Mouse (Mus musculus) bone marrow, adult 2 months (tissue): ENCODE results near the gene Chn2. TPM values are rescaled to one million over a fixed set of nuclear protein-coding genes. Genes with fewer than 3 reads are reported as not detected.

ENCODE experiments used
- H3K27ac ChIP-seq: fragments of 200-500 bp; 2 replicates; pipeline ENCODE4 v1.5.1; 2012; ENCODE audit warnings: low read depth, mild to moderate bottlenecking, control low read depth, inconsistent platforms, low read length; ENCODE audit not compliant: control insufficient read depth, poor library complexity, insufficient read depth
- H3K4me1 ChIP-seq: fragments of 200-500 bp; 2 replicates; pipeline ENCODE4 v1.6.1; 2011; ENCODE audit warnings: low read length; ENCODE audit not compliant: control insufficient read depth, insufficient read depth
- H3K4me3 ChIP-seq: fragments of 200-500 bp; replicated peaks from 2 replicates; pipeline ENCODE3; 2011; ENCODE audit warnings: mild to moderate bottlenecking, low read depth, low read length, control low read depth; ENCODE audit not compliant: control insufficient read depth
- CTCF ChIP-seq: fragments of 200-500 bp; IDR thresholded peaks from 2 replicates; pipeline ENCODE4 v1.5.1; 2011; ENCODE audit warnings: low read length, control low read depth; ENCODE audit not compliant: control insufficient read depth, insufficient read depth
- POLR2A ChIP-seq: fragments of 200-500 bp; IDR thresholded peaks from 2 replicates; pipeline ENCODE4 v1.6.1; 2011; ENCODE audit warnings: low read depth, mild to moderate bottlenecking, control low read depth, low read length, borderline replicate concordance; ENCODE audit not compliant: control insufficient read depth
- WGBS: fragments of 180-500 bp; shearing (Covaris S2); methylation state at CpG from one replicate; pipeline ENCODE4 v1.1.7; 2018; 5-methylcytosine and 5-hydroxymethylcytosine counted together
- polyA plus RNA-seq: library from polyadenylated mRNA; stranded (reverse); fragments of >200 nt; gene quantifications from 2 replicates; pipeline ENCODE4 v1.2.4, GENCODE M21; 2011; ENCODE audit warnings: low replicate concordance; ENCODE audit not compliant: missing spikeins, insufficient read depth, insufficient read length

Chn2 gene
- polyA plus RNA-seq, 1 experiment = 7.3 TPM

DNA sequence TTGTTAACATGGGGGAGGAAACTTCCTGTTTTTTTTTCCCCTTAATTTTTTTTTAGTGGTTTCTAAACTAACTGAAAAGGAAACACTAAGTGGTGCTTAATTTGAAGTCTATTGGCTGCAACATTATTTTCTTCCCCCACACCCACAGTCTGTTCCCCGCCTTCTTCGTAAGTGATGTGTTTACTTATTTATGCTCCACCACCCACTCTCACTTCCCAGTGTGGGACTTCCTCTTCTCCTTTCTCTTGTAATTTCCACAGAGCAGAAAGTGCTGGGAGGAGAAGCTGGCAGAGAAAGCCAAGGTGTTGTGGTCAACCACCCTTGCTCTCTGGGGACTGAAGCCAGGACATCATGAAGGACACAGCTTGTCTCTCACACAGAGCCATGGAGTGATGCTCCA lies 43.2 kb downstream of the Chn2 start:
- Histone ChIP-seq H3K4me3 (no peak overlapping the region), H3K4me1 (peaks cover 4% of the 10 kb centered on the region), H3K27ac (peak overlapping the region; percentile 45; the same call in 1 of the 2 replicates)
- no peak for TF ChIP-seq CTCF
- no peak for TF ChIP-seq POLR2A
- 6% methylated on average over 2 of the region's 2 CpGs for WGBS

DNA sequence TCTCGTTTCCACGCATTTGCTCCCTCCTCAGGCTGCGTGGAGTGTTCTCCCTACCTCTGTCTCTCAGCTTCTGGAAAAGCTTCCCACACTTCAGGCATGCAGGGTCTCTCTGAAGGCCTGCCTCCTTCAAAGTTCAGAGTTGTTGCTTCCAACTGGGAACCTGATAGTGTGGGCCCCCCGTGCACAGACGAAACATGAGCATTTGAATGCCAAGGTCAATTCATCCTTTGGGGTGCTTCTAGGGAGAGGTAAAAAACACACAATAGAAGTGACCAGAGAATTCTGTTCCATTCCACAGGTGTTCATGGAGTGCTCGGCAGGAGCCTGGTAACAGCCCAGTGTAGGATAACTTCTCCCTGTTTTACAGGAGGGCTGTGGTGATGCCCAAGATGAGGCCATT lies 44.7 kb downstream of the Chn2 start:
- Histone ChIP-seq H3K4me1 (peaks cover 4% of the 10 kb centered on the region), H3K27ac (no peak overlapping the region), H3K4me3 (no peak overlapping the region)
- no peak for TF ChIP-seq CTCF
- TF ChIP-seq POLR2A = no peak
- 85% methylated on average over 6 of the region's 6 CpGs for WGBS

DNA sequence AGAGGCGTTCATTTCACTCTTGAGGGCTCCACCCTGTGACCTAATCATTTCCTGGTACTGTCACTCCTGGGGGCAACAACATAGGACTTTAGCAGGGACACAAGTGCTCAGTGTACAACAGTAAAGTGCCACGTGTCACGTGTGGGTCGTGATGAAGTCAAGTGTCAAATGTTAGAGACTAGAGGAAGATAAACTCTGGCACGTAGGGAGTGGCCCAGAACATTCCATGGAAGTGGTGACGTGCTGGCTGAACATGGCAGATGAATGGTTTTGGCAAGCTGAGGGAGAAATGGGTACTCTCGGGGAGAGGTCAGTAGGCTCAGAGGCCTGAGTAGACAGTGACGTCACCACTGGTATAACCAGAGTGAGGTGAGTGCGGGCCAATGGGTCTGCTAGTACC lies 45.7 kb downstream of the Chn2 start:
- Histone ChIP-seq H3K4me3 (no peak overlapping the region), H3K4me1 (peaks cover 4% of the 10 kb centered on the region), H3K27ac (no peak overlapping the region)
- 79% methylated on average over 9 of the region's 9 CpGs for WGBS
- TF ChIP-seq CTCF (no peak), POLR2A (no peak)

GRCm38 (mm10) chr6:54088168-54088567 lies 48.8 kb downstream of the Chn2 start:
- H3K4me1 ChIP-seq = no peaks in the 10 kb centered on the region; the same call in 1 of the 2 replicates
- 40% methylated on average over 4 of the region's 4 CpGs for WGBS

DNA sequence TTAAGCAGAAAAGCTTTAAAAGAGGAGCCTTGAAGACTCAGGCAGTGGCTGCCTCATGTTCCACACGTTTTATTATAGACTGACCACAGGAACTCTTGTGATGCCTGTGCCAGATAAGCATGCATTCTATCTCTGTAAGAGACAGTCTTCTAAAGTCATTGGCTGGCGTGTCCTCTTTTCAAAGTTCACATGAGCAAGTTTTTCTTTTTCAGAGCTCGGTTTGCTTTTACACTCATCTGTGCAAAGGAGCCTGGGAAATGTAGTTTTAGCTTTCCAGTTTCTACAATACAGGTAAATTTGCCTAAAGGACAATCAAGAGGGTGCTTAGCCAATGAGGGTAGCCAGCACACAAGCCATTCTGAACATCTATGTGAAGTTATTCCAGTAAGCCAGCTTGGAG lies 51.5 kb downstream of the Chn2 start:
- TF ChIP-seq CTCF (no peak), POLR2A (no peak)
- no peak overlapping the region for H3K4me3 ChIP-seq
- no peak overlapping the region for H3K27ac ChIP-seq
- no peaks in the 10 kb centered on the region; the same call in 1 of the 2 replicates for H3K4me1 ChIP-seq
- WGBS = 41% methylated on average over 3 of the region's 3 CpGs

More at GRCm38 (mm10) chr6:54088168-54088567, 48.8 kb downstream of the Chn2 start:
- TF ChIP-seq CTCF = no peak
- TF ChIP-seq POLR2A = no peak
- no peak overlapping the region for H3K4me3 ChIP-seq
- no peak overlapping the region for H3K27ac ChIP-seq

- H3K4me3 ChIP-seq = no peak overlapping the region
- WGBS = 58% methylated on average over 3 of the region's 3 CpGs
- no peak for TF ChIP-seq CTCF
- TF ChIP-seq POLR2A = no peak
- H3K4me1 ChIP-seq = no peaks in the 10 kb centered on the region
- no peak overlapping the region for H3K27ac ChIP-seq
Observed at GRCm38 (mm10) chr6:54092920-54093319, 53.6 kb downstream of the Chn2 start.

- no peaks in the 10 kb centered on the region for H3K4me1 ChIP-seq
- no peak overlapping the region for H3K27ac ChIP-seq
- TF ChIP-seq CTCF (no peak), POLR2A (no peak)
- no peak overlapping the region for H3K4me3 ChIP-seq
- WGBS = 72% methylated on average over 6 of the region's 6 CpGs
Observed at GRCm38 (mm10) chr6:54096147-54096761, 56.9 kb downstream of the Chn2 start.

DNA sequence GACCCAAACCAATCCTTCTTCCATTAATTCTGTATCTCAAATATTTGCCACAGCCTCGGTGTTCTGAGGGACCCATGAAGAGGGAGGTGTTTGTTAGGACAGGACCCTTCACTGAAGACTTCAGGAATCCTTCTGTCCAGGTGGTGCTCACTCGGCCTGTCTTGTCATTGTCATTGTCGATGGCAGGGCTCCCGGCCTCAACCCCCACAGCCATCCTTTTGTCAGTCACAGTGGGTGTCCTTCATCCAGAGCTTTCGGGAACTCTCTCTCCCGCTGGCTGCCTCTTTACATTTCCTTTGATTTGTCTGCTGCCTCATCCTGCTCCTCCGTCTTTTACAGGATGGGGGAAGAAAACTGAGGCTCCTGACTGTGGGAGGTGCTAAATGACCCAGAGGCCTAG lies 57.5 kb downstream of the Chn2 start:
- TF ChIP-seq CTCF = no peak
- TF ChIP-seq POLR2A = no peak
- WGBS = 83% methylated on average over 7 of the region's 7 CpGs
- no peaks in the 10 kb centered on the region for H3K4me1 ChIP-seq
- H3K27ac ChIP-seq = no peak overlapping the region
- H3K4me3 ChIP-seq = no peak overlapping the region

GRCm38 (mm10) chr6:54098339-54098738 lies 59.0 kb downstream of the Chn2 start:
- Histone ChIP-seq H3K27ac (no peak overlapping the region), H3K4me1 (no peaks in the 10 kb centered on the region), H3K4me3 (no peak overlapping the region)
- TF ChIP-seq POLR2A (no peak), CTCF (no peak)
- WGBS = 85% methylated on average over 6 of the region's 6 CpGs
